Mouse (Mus musculus) liver, embryonic 16.5 days (tissue): ENCODE results near the gene Foxo6. TPM values are rescaled to one million over a fixed set of nuclear protein-coding genes. Genes with fewer than 3 reads are reported as not detected.

ENCODE experiments used
- ATAC-seq: fragments of 200-750 bp; cut with Nextera tagmentation; 2 replicates; pipeline ENCODE4 v1.8.0; 2017; ENCODE audit warnings: low read depth, mild to moderate bottlenecking, moderate number of reproducible peaks, moderate library complexity
- H3K27ac ChIP-seq: fragments of 300-500 bp; sonication (generic); 2 replicates; pipeline ENCODE4 v1.5.1; 2014; ENCODE audit warnings: mild to moderate bottlenecking, low read length
- H3K27me3 ChIP-seq: fragments of 300-500 bp; sonication (generic); 2 replicates; pipeline ENCODE4 v1.6.1; 2014; ENCODE audit warnings: low read depth, low read length, mixed read lengths; ENCODE audit not compliant: control insufficient read depth, insufficient read depth
- H3K36me3 ChIP-seq: fragments of 300-500 bp; sonication (generic); 2 replicates; pipeline ENCODE4 v1.6.1; 2014; ENCODE audit warnings: mild to moderate bottlenecking; ENCODE audit not compliant: control insufficient read depth, insufficient read depth
- H3K4me1 ChIP-seq: fragments of 300-500 bp; sonication (generic); 2 replicates; pipeline ENCODE4 v1.6.1; 2014; ENCODE audit warnings: low read depth, low read length, mixed read lengths; ENCODE audit not compliant: control insufficient read depth
- H3K4me2 ChIP-seq: fragments of 300-500 bp; sonication (generic); 2 replicates; pipeline ENCODE4 v1.6.1; 2014; ENCODE audit warnings: low read depth, low read length, mixed read lengths
- H3K4me3 ChIP-seq: fragments of 300-500 bp; sonication (generic); 2 replicates; pipeline ENCODE4 v1.5.1; 2014; ENCODE audit warnings: low read depth, mild to moderate bottlenecking, low read length
- H3K9ac ChIP-seq: fragments of 300-500 bp; sonication (generic); 2 replicates; pipeline ENCODE4 v1.6.1; 2014; ENCODE audit warnings: low read depth, low read length
- H3K9me3 ChIP-seq: fragments of 300-500 bp; sonication (generic); replicated peaks from 2 replicates; pipeline ENCODE4 v1.6.1; 2016; ENCODE audit warnings: low read length; ENCODE audit not compliant: control insufficient read depth
- WGBS: fragments of 180-500 bp; shearing (Covaris S2); extraction: QIAGEN DNeasy Blood & Tissue Kit; methylation state at CpG from one replicate; pipeline ENCODE4 v1.1.7; 2014; ENCODE audit not compliant: insufficient replicate concordance; 5-methylcytosine and 5-hydroxymethylcytosine counted together
- polyA plus RNA-seq: library from polyadenylated mRNA; unstranded; fragments of >200 nt; fragmentation: Nextera tagmentation; extraction: Ambion mirVana; gene quantifications from 2 replicates; pipeline ENCODE4 v1.2.1, GENCODE M21; 2015

Foxo6 gene
- polyA plus RNA-seq, 1 experiment from 2014 or later: not detected

GRCm38 (mm10) chr4:120323198-120323597 is 36.0 kb upstream of the Foxo6 start:
- 25% methylated on average over 6 of the region's 6 CpGs for WGBS
- Histone ChIP-seq H3K4me3 (no peak overlapping the region), H3K27me3 (no peaks in the 10 kb centered on the region), H3K9ac (no peak overlapping the region), H3K36me3 (no peaks in the 10 kb centered on the region), H3K4me2 (no peak overlapping the region), H3K9me3 (no peaks in the 10 kb centered on the region), H3K27ac (no peak overlapping the region), H3K4me1 (no peaks in the 10 kb centered on the region)
- no peak for ATAC-seq

- no peaks in the 10 kb centered on the region for H3K4me1 ChIP-seq
- no peak overlapping the region for H3K27ac ChIP-seq
- H3K4me2 ChIP-seq: no peak overlapping the region
- no peak overlapping the region for H3K4me3 ChIP-seq
- H3K27me3 ChIP-seq: no peaks in the 10 kb centered on the region
- no peak overlapping the region for H3K9ac ChIP-seq
- H3K36me3 ChIP-seq: no peaks in the 10 kb centered on the region
- no peaks in the 10 kb centered on the region for H3K9me3 ChIP-seq
- 32% methylated on average over 2 of the region's 2 CpGs for WGBS
- no peak for ATAC-seq
Observed at GRCm38 (mm10) chr4:120317541-120317940, 30.4 kb upstream of the Foxo6 start.

- no peak for ATAC-seq
Observed at GRCm38 (mm10) chr4:120316716-120317115, 29.6 kb upstream of the Foxo6 start.

GRCm38 (mm10) chr4:120314571-120314970 is 27.4 kb upstream of the Foxo6 start:
- Histone ChIP-seq H3K9ac (no peak overlapping the region), H3K27me3 (no peaks in the 10 kb centered on the region), H3K4me3 (no peak overlapping the region), H3K4me2 (no peak overlapping the region), H3K27ac (no peak overlapping the region), H3K4me1 (no peaks in the 10 kb centered on the region), H3K36me3 (no peaks in the 10 kb centered on the region), H3K9me3 (no peaks in the 10 kb centered on the region)
- ATAC-seq: no peak
- 32% methylated on average over 3 of the region's 3 CpGs for WGBS

More at GRCm38 (mm10) chr4:120316716-120317115, 29.6 kb upstream of the Foxo6 start:
- H3K4me3 ChIP-seq: no peak overlapping the region
- H3K9ac ChIP-seq: no peak overlapping the region
- no peak overlapping the region for H3K27ac ChIP-seq
- H3K27me3 ChIP-seq: no peaks in the 10 kb centered on the region
- no peaks in the 10 kb centered on the region for H3K36me3 ChIP-seq
- 68% methylated on average over 4 of the region's 4 CpGs for WGBS
- no peaks in the 10 kb centered on the region for H3K9me3 ChIP-seq
- no peaks in the 10 kb centered on the region for H3K4me1 ChIP-seq
- no peak overlapping the region for H3K4me2 ChIP-seq

GRCm38 (mm10) chr4:120313309-120313708 is 26.2 kb upstream of the Foxo6 start:
- no peaks in the 10 kb centered on the region for H3K9me3 ChIP-seq
- no peaks in the 10 kb centered on the region for H3K36me3 ChIP-seq
- H3K4me2 ChIP-seq: no peak overlapping the region
- no peaks in the 10 kb centered on the region for H3K27me3 ChIP-seq
- no peak overlapping the region for H3K27ac ChIP-seq
- no peak overlapping the region for H3K4me3 ChIP-seq
- H3K4me1 ChIP-seq: no peaks in the 10 kb centered on the region
- WGBS: 35% methylated on average over 5 of the region's 5 CpGs
- no peak overlapping the region for H3K9ac ChIP-seq
- ATAC-seq: no peak

- Histone ChIP-seq H3K36me3 (no peaks in the 10 kb centered on the region), H3K27ac (no peak overlapping the region), H3K9ac (no peak overlapping the region), H3K4me3 (no peak overlapping the region), H3K4me1 (no peaks in the 10 kb centered on the region), H3K9me3 (no peaks in the 10 kb centered on the region), H3K4me2 (no peak overlapping the region), H3K27me3 (no peaks in the 10 kb centered on the region)
- ATAC-seq: no peak
- WGBS: 13% methylated on average over 9 of the region's 9 CpGs
Observed at GRCm38 (mm10) chr4:120304580-120304979, 17.4 kb upstream of the Foxo6 start.

- Histone ChIP-seq H3K36me3 (no peaks in the 10 kb centered on the region), H3K4me1 (no peaks in the 10 kb centered on the region), H3K9me3 (no peaks in the 10 kb centered on the region), H3K27ac (no peak overlapping the region), H3K4me3 (no peak overlapping the region), H3K27me3 (no peaks in the 10 kb centered on the region), H3K9ac (no peak overlapping the region), H3K4me2 (no peak overlapping the region)
- WGBS: 45% methylated on average over 7 of the region's 7 CpGs
- ATAC-seq: no peak
Observed at GRCm38 (mm10) chr4:120299287-120299686, 12.1 kb upstream of the Foxo6 start.

GRCm38 (mm10) chr4:120291106-120291822 is 4.1 kb upstream of the Foxo6 start:
- 62% methylated on average over 11 of the region's 11 CpGs for WGBS
- H3K4me3 ChIP-seq: no peak overlapping the region
- no peaks in the 10 kb centered on the region for H3K9me3 ChIP-seq
- no peak overlapping the region for H3K27ac ChIP-seq
- H3K4me1 ChIP-seq: peaks cover 9% of the 10 kb centered on the region
- ATAC-seq: no peak
- peaks cover 27% of the 10 kb centered on the region for H3K27me3 ChIP-seq
- no peaks in the 10 kb centered on the region for H3K36me3 ChIP-seq
- H3K9ac ChIP-seq: no peak overlapping the region
- H3K4me2 ChIP-seq: no peak overlapping the region

- Histone ChIP-seq H3K27me3 (peaks cover 35% of the 10 kb centered on the region), H3K4me2 (no peak overlapping the region), H3K4me3 (no peak overlapping the region), H3K9ac (no peak overlapping the region), H3K9me3 (no peaks in the 10 kb centered on the region), H3K27ac (no peak overlapping the region), H3K36me3 (no peaks in the 10 kb centered on the region), H3K4me1 (peaks cover 9% of the 10 kb centered on the region)
- 35% methylated on average over 5 of the region's 5 CpGs for WGBS
- no peak for ATAC-seq
Observed at GRCm38 (mm10) chr4:120290486-120290885, 3.3 kb upstream of the Foxo6 start.
